Mouse (Mus musculus): ENCODE data around the gene Bpgm.

DNA sequence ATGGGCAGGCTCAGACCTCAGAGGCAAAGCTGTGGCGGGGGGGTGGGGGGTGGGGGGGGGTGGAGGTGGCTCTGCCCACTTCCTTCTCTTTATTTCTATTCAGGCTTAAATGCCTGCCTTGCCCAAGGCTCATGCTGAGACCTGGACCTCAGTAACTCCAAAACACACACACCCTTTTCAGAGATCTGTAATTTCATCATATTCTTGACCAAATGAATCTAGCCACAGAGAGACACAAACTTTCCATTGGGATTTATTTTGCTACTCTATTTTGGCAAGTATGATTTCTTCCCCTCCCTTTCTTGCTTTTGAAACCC lies 39.7 kb downstream of the Bpgm start:
- TF ChIP-seq CTCF (IDR thresholded peaks at IDR 0.05; ENCODE audit: low read depth, low read length) (no peak), TAL1 (conservative IDR thresholded peaks at IDR 0.05; ENCODE audit: low read depth, low read length) (no peak), GATA1 (IDR thresholded peaks at IDR 0.05; ENCODE audit: borderline replicate concordance, low read length) (no peak), POLR2AphosphoS5 (IDR thresholded peaks at IDR 0.05; ENCODE audit: insufficient replicate concordance, low read depth, low read length) (no peak), GATA2 (IDR thresholded peaks at IDR 0.05; ENCODE audit: borderline replicate concordance, low read depth, low read length) (no peak)

Measured in G1E (cell line).